Mouse (Mus musculus) heart, embryonic 14.5 days (tissue): Measurements from ENCODE around the gene Ggcx. TPM values are rescaled to one million over a fixed set of nuclear protein-coding genes. Genes with fewer than 3 reads are reported as not detected.
A peak's percentile ranks its signal among the peaks of the same experiment; 100 is the strongest.

Source experiments
- ATAC-seq: fragments of 200-750 bp; cut with Nextera tagmentation; 2 replicates; pipeline ENCODE4 v1.8.0; 2017; ENCODE audit warnings: low read depth, moderate TSS enrichment; ENCODE audit not compliant: insufficient number of reproducible peaks, insufficient read depth, low FRiP score
- H3K27ac ChIP-seq, 2 experiments: fragments of 200-500 bp in 1 of 2; fragments of 300-500 bp in 1 of 2; sonication (generic) in 1 of 2; replicated peaks in 1 of 2; 2 replicates each; pipeline ENCODE4 v1.5.1; 2012 to 2014; ENCODE audit warnings: low read depth in 2 of 2, low read length in 2 of 2, control low read depth in 1 of 2, mild to moderate bottlenecking in 1 of 2, mixed read lengths in 1 of 2; ENCODE audit not compliant: control insufficient read depth in 1 of 2, insufficient read depth in 1 of 2
- H3K27me3 ChIP-seq: fragments of 300-500 bp; sonication (generic); 2 replicates; pipeline ENCODE4 v1.6.1; 2014; ENCODE audit warnings: mild to moderate bottlenecking, low read length, control low read depth; ENCODE audit not compliant: control insufficient read depth, insufficient read depth
- H3K36me3 ChIP-seq: fragments of 300-500 bp; sonication (generic); 2 replicates; pipeline ENCODE4 v1.6.1; 2014; ENCODE audit warnings: mild to moderate bottlenecking, control low read depth, low read length, mixed read lengths; ENCODE audit not compliant: control insufficient read depth, insufficient read depth
- H3K4me1 ChIP-seq, 2 experiments: fragments of 200-500 bp in 1 of 2; fragments of 300-500 bp in 1 of 2; sonication (generic) in 1 of 2; 2 replicates each; pipeline ENCODE4 v1.6.1; 2012 to 2014; ENCODE audit warnings: low read length in 2 of 2, control low read depth in 1 of 2, mixed read lengths in 1 of 2; ENCODE audit not compliant: control insufficient read depth in 2 of 2, insufficient read depth in 2 of 2
- H3K4me2 ChIP-seq: fragments of 300-500 bp; sonication (generic); 2 replicates; pipeline ENCODE4 v1.6.1; 2014; ENCODE audit warnings: mild to moderate bottlenecking, low read length
- H3K4me3 ChIP-seq, 2 experiments: fragments of 200-500 bp in 1 of 2; fragments of 300-500 bp in 1 of 2; sonication (generic) in 1 of 2; 2 replicates each; pipeline ENCODE4 v1.5.1; 2012 to 2014; ENCODE audit warnings: low read length in 2 of 2, mild to moderate bottlenecking in 2 of 2, control low read depth in 1 of 2, low read depth in 1 of 2, moderate library complexity in 1 of 2; ENCODE audit not compliant: control insufficient read depth in 1 of 2, insufficient read depth in 1 of 2
- H3K9ac ChIP-seq: fragments of 300-500 bp; sonication (generic); 2 replicates; pipeline ENCODE4 v1.6.1; 2014; ENCODE audit warnings: mild to moderate bottlenecking, low read length
- H3K9me3 ChIP-seq: fragments of 300-500 bp; sonication (generic); 2 replicates; pipeline ENCODE4 v1.6.1; 2016; ENCODE audit warnings: low read length, control low read depth; ENCODE audit not compliant: control insufficient read depth
- WGBS: fragments of 180-500 bp; shearing (Covaris S2); extraction: QIAGEN DNeasy Blood & Tissue Kit; methylation state at CpG from one replicate; pipeline ENCODE4 v1.1.7; 2014; 5-methylcytosine and 5-hydroxymethylcytosine counted together
- polyA plus RNA-seq: library from polyadenylated mRNA; unstranded; fragments of >200 nt; fragmentation: Nextera tagmentation; extraction: Ambion mirVana; gene quantifications from 2 replicates; pipeline ENCODE4 v1.2.1, GENCODE M21; 2014

Gene Ggcx
- polyA plus RNA-seq = 24.1 and 26.3 TPM in 2 replicates

GRCm38 (mm10) chr6:72414076-72414756 lies at the start of gene Ggcx:
TSS of gene Ggcx (plus strand) at chr6:72414308.
- peak within 1 kb of the TSS; percentile 83 for H3K4me2 ChIP-seq
- ATAC-seq = peak; percentile 91
- peak within 1 kb of the TSS; percentile 82 to 91 for H3K4me3 ChIP-seq
- H3K9ac ChIP-seq = peak within 1 kb of the TSS; percentile 91
- H3K27ac ChIP-seq = peak within 1 kb of the TSS; percentile 74
- peaks cover 3 to 15% of the 10 kb centered on the region in 2 experiments; a peak in 3 of 4 replicates for H3K4me1 ChIP-seq
- H3K36me3 ChIP-seq = peaks cover 23% of the 10 kb centered on the region
- H3K27me3 ChIP-seq = no peaks in the 10 kb centered on the region
- no peaks in the 10 kb centered on the region for H3K9me3 ChIP-seq
- 2% methylated on average over 33 of the region's 33 CpGs for WGBS

GRCm38 (mm10) chr6:72364985-72365384 lies 49.1 kb upstream of the Ggcx start:
- H3K4me3 ChIP-seq = no peak overlapping the region
- WGBS = 60% methylated on average over 6 of the region's 6 CpGs
- no peaks in the 10 kb centered on the region for H3K9me3 ChIP-seq
- H3K4me1 ChIP-seq = peaks cover 17 to 18% of the 10 kb centered on the region in 2 experiments
- H3K36me3 ChIP-seq = peaks cover 19% of the 10 kb centered on the region
- no peak for ATAC-seq
- H3K27me3 ChIP-seq = no peaks in the 10 kb centered on the region
- H3K9ac ChIP-seq = no peak overlapping the region
- H3K27ac ChIP-seq = no peak overlapping the region
- H3K4me2 ChIP-seq = no peak overlapping the region

DNA sequence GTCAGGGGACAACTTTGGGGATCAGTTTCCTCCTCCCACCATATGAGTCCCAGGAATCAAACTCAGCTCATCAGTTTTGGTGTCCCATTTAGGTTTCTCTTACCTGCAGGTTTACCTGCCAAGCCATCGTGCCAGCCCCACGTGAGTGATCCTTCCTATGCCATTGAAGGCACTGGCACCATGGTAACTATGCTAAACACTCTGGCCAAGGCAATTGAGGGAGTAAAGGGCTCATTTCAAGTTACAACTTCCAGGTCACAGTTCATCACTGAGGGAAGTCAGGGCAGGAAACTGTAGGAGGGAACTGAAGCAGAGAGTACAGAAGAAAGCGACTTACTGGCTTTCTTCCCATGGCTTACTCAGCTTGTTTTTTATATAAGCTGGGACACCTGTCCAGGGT lies 47.8 kb upstream of the Ggcx start:
- Histone ChIP-seq H3K27me3 (no peaks in the 10 kb centered on the region), H3K4me2 (no peak overlapping the region), H3K9me3 (no peaks in the 10 kb centered on the region), H3K27ac (no peak overlapping the region), H3K4me1 (peaks cover 15 to 17% of the 10 kb centered on the region in 2 experiments), H3K36me3 (peaks cover 10% of the 10 kb centered on the region), H3K9ac (no peak overlapping the region), H3K4me3 (no peak overlapping the region)
- 61% methylated on average over 3 of the region's 3 CpGs for WGBS
- ATAC-seq = no peak

DNA sequence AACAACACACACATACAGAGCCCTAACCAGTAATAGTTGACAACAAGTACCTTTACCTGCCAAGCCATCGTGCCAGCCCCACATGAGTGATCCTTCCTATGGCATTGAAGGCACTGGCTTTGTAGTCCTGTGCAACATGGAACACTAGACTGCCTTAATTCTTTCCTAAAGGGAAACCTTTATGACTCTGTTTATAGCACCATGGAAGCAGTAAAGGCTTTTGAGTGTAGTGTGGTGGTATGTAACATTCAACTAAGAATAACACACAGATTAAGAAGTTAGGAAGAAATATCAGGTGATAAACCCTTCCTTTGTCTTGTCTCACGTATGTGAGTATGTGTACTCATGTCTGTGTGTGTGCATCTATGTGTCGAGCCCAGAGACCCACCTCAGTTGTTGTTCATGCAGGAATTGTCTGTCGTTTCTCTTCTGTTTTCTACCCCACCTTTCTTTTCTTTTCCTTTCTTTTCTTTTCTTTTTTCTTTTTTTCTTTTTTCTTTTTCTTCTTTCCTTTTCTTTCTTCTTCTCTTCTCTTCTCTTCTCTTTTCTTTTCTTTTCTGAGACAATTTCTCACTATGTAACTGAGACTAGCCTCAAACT lies 47.2 kb upstream of the Ggcx start, which contains the start of gene Rnf181:
Gene Rnf181, minus strand, starts transcription at position 113 of the 600 bp plus-strand sequence.
- Histone ChIP-seq H3K36me3 (peaks cover 10% of the 10 kb centered on the region), H3K27me3 (no peaks in the 10 kb centered on the region), H3K27ac (no peak within 1 kb of the TSS), H3K4me1 (peaks cover 15 to 17% of the 10 kb centered on the region in 2 experiments), H3K4me2 (no peak within 1 kb of the TSS), H3K4me3 (no peak within 1 kb of the TSS), H3K9ac (no peak within 1 kb of the TSS), H3K9me3 (no peaks in the 10 kb centered on the region)
- ATAC-seq = no peak
- 73% methylated on average over 4 of the region's 4 CpGs for WGBS

DNA sequence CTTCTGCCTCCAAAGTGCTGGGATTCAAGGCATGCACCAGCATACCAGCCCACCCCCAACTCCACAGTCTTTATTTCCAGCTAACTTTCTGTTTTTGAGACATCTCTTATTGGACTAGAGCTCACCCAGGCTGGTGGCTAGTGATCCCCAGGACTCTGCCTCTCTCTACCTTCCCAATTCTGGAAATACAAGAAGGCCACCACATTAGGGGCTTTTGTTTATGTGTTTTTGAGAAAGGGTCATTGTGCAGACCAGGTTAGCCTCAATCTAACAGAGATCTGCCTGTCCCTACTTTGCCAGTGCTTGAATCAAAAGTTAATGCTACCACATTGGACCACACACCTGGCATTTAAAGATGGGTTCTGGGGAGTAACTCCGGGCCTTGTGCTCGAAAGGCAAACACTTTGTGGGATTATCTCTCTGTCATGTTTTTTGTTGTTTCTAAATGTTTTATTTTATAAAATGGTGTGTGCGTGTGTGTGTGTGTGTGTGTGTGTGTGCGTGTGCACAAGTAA lies 46.6 kb upstream of the Ggcx start:
- Histone ChIP-seq H3K9me3 (no peaks in the 10 kb centered on the region), H3K4me2 (no peak overlapping the region)
- 80% methylated on average over 4 of the region's 4 CpGs for WGBS

GRCm38 (mm10) chr6:72369557-72369956 lies 44.6 kb upstream of the Ggcx start:
- H3K4me3 ChIP-seq = no peak overlapping the region
- peak overlapping the region in 1 of 2 experiments; percentile 82; a peak in 1 of 4 replicates for H3K27ac ChIP-seq
- ATAC-seq = no peak
- peaks cover 23 to 28% of the 10 kb centered on the region in 2 experiments for H3K4me1 ChIP-seq
- H3K9ac ChIP-seq = no peak overlapping the region
- no peak overlapping the region for H3K4me2 ChIP-seq
- 68% methylated on average over 4 of the region's 4 CpGs for WGBS
- H3K27me3 ChIP-seq = no peaks in the 10 kb centered on the region
- H3K9me3 ChIP-seq = no peaks in the 10 kb centered on the region
- peaks cover 10% of the 10 kb centered on the region for H3K36me3 ChIP-seq

More for the DNA sequence above, 46.6 kb upstream of the Ggcx start:
- ATAC-seq = no peak
- Histone ChIP-seq H3K27me3 (no peaks in the 10 kb centered on the region), H3K36me3 (peaks cover 10% of the 10 kb centered on the region), H3K9ac (no peak overlapping the region), H3K4me3 (no peak overlapping the region), H3K4me1 (peaks cover 15 to 17% of the 10 kb centered on the region in 2 experiments), H3K27ac (no peak overlapping the region)

DNA sequence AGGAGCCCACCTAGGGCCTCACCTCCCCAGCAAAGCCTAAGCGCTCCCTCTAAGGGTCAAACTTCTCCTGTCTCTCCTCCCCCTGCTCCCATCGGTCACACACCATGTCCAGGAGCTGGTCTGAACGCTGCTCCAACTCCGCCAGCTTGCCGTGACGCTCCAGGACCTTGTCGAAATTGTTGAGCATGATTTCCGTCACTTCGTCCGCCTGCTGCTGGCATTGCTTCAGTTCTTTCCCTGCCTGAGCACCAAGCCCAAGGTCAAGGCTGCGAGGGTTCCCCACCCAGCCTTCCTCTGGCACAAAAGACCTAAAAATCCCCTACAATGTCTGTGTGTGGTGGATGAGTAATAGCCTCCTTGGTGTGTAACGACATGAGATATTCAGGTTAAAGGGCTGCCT lies 44.0 kb upstream of the Ggcx start:
- ATAC-seq = no peak
- 74% methylated on average over 12 of the region's 12 CpGs for WGBS
- Histone ChIP-seq H3K27me3 (no peaks in the 10 kb centered on the region), H3K4me2 (no peak overlapping the region), H3K36me3 (peaks cover 10% of the 10 kb centered on the region), H3K9me3 (no peaks in the 10 kb centered on the region), H3K4me3 (no peak overlapping the region), H3K27ac (peak overlapping the region; percentile 31 to 82; a peak in 2 of 4 replicates), H3K4me1 (peaks cover 23 to 28% of the 10 kb centered on the region in 2 experiments), H3K9ac (no peak overlapping the region)
